Mouse (Mus musculus) hindbrain, embryonic 16.5 days (tissue): ENCODE data around the gene Gon4l. TPM values are rescaled to one million over a fixed set of nuclear protein-coding genes. Genes with fewer than 3 reads are reported as not detected.
A peak's percentile ranks its signal among the peaks of the same experiment; 100 is the strongest.
"Not testable (repeated sequence)": the region's sequence is repeated elsewhere in the genome, so short reads cannot be mapped to it uniquely, and the experiment has no call there.

Experiments used
- ATAC-seq: fragments of 200-750 bp; cut with Nextera tagmentation; 2 replicates; pipeline ENCODE4 v1.8.0; 2017; ENCODE audit warnings: moderate TSS enrichment, moderate library complexity
- H3K27ac ChIP-seq: fragments of 300-500 bp; sonication (generic); 2 replicates; pipeline ENCODE4 v1.5.1; 2014; ENCODE audit warnings: low read depth, mild to moderate bottlenecking, control low read depth, low read length, moderate library complexity
- H3K27me3 ChIP-seq: fragments of 300-500 bp; sonication (generic); replicated peaks from 2 replicates; pipeline ENCODE4 v1.6.1; 2014; ENCODE audit warnings: low read length; ENCODE audit not compliant: control insufficient read depth, insufficient read depth
- H3K36me3 ChIP-seq: fragments of 300-500 bp; sonication (generic); 2 replicates; pipeline ENCODE4 v1.6.1; 2014; ENCODE audit warnings: mild to moderate bottlenecking, low read length, moderate library complexity, mixed read lengths; ENCODE audit not compliant: control insufficient read depth, insufficient read depth
- H3K4me1 ChIP-seq: fragments of 300-500 bp; sonication (generic); 2 replicates; pipeline ENCODE4 v1.6.1; 2014; ENCODE audit warnings: low read depth, low read length; ENCODE audit not compliant: control insufficient read depth, insufficient read depth
- H3K4me2 ChIP-seq: fragments of 300-500 bp; sonication (generic); 2 replicates; pipeline ENCODE4 v1.6.1; 2014; ENCODE audit warnings: mild to moderate bottlenecking, low read length, control low read depth, moderate library complexity
- H3K4me3 ChIP-seq: fragments of 300-500 bp; sonication (generic); 2 replicates; pipeline ENCODE4 v1.5.1; 2014; ENCODE audit warnings: mild to moderate bottlenecking, low read length, control low read depth, moderate library complexity
- H3K9ac ChIP-seq: fragments of 300-500 bp; sonication (generic); 2 replicates; pipeline ENCODE4 v1.6.1; 2014; ENCODE audit warnings: low read depth, mild to moderate bottlenecking, control low read depth, low read length, moderate library complexity
- H3K9me3 ChIP-seq: fragments of 300-500 bp; sonication (generic); 2 replicates; pipeline ENCODE4 v1.6.1; 2014; ENCODE audit warnings: mild to moderate bottlenecking, low read length, moderate library complexity; ENCODE audit not compliant: control insufficient read depth
- WGBS: fragments of 180-500 bp; shearing (Covaris S2); extraction: QIAGEN DNeasy Blood & Tissue Kit; methylation state at CpG from one replicate; pipeline ENCODE4 v1.1.7; 2014; 5-methylcytosine and 5-hydroxymethylcytosine counted together
- polyA plus RNA-seq: library from polyadenylated mRNA; unstranded; fragments of >200 nt; fragmentation: Nextera tagmentation; extraction: Ambion mirVana; gene quantifications from 2 replicates; pipeline ENCODE4 v1.2.1, GENCODE M21; 2015

Gene Gon4l
- polyA plus RNA-seq, 1 experiment from 2014 or later = 11.2 TPM

GRCm38 (mm10) chr3:88832388-88832787 lies 2.6 kb upstream of the Gon4l start:
- WGBS = 2% methylated on average over 12 of the region's 14 CpGs
- Histone ChIP-seq H3K4me3 (peak overlapping the region; percentile 30), H3K4me2 (peak overlapping the region; percentile 27)
- not testable (repeated sequence) for H3K9me3 ChIP-seq, H3K36me3 ChIP-seq, H3K27me3 ChIP-seq, H3K9ac ChIP-seq, H3K27ac ChIP-seq, H3K4me1 ChIP-seq
- peak; percentile 81 for ATAC-seq

GRCm38 (mm10) chr3:88849172-88849571 lies 14.1 kb downstream of the Gon4l start:
- no peak for ATAC-seq

GRCm38 (mm10) chr3:88855837-88856236 lies 20.8 kb downstream of the Gon4l start:
- no peak overlapping the region for H3K4me3 ChIP-seq
- H3K4me1 ChIP-seq = no peaks in the 10 kb centered on the region
- no peak overlapping the region for H3K27ac ChIP-seq
- H3K27me3 ChIP-seq = no peaks in the 10 kb centered on the region
- H3K9me3 ChIP-seq = no peaks in the 10 kb centered on the region
- WGBS = 92% methylated on average over 6 of the region's 6 CpGs
- no peak overlapping the region for H3K9ac ChIP-seq
- H3K4me2 ChIP-seq = no peak overlapping the region
- H3K36me3 ChIP-seq = peaks cover 21% of the 10 kb centered on the region
- no peak for ATAC-seq

More at GRCm38 (mm10) chr3:88849172-88849571, 14.1 kb downstream of the Gon4l start:
- Histone ChIP-seq H3K4me1 (no peaks in the 10 kb centered on the region), H3K4me3 (no peak overlapping the region), H3K27ac (no peak overlapping the region), H3K36me3 (peaks cover 10% of the 10 kb centered on the region), H3K9me3 (no peaks in the 10 kb centered on the region), H3K27me3 (no peaks in the 10 kb centered on the region), H3K9ac (no peak overlapping the region), H3K4me2 (no peak overlapping the region)
- 89% methylated on average over 4 of the region's 4 CpGs for WGBS

GRCm38 (mm10) chr3:88862129-88862528 lies 27.1 kb downstream of the Gon4l start:
- Histone ChIP-seq H3K4me3 (no peak overlapping the region), H3K9me3 (no peaks in the 10 kb centered on the region), H3K4me2 (no peak overlapping the region), H3K27me3 (no peaks in the 10 kb centered on the region), H3K9ac (no peak overlapping the region), H3K36me3 (peaks cover 37% of the 10 kb centered on the region), H3K27ac (no peak overlapping the region), H3K4me1 (no peaks in the 10 kb centered on the region)
- 96% methylated on average over 3 of the region's 3 CpGs for WGBS
- ATAC-seq = no peak

GRCm38 (mm10) chr3:88866735-88867134 lies 31.7 kb downstream of the Gon4l start:
- peak; percentile 37; the same call in 1 of the 2 replicates for ATAC-seq
- H3K4me2 ChIP-seq, H3K9ac ChIP-seq, H3K27me3 ChIP-seq, H3K9me3 ChIP-seq, H3K27ac ChIP-seq, H3K4me3 ChIP-seq, H3K4me1 ChIP-seq: not testable (repeated sequence)
- peaks cover 23% of the 10 kb centered on the region for H3K36me3 ChIP-seq
- WGBS = no CpG with 5 or more reads among the region's 3 CpGs

GRCm38 (mm10) chr3:88867177-88867576 lies 32.1 kb downstream of the Gon4l start:
- H3K9ac ChIP-seq, ATAC-seq: not testable (repeated sequence)
- WGBS = no CpG with 5 or more reads among the region's 8 CpGs

GRCm38 (mm10) chr3:88868449-88868848 lies 33.4 kb downstream of the Gon4l start:
- H3K36me3 ChIP-seq = peaks cover 13% of the 10 kb centered on the region
- not testable (repeated sequence) for H3K4me3 ChIP-seq, H3K27me3 ChIP-seq, H3K9me3 ChIP-seq, H3K9ac ChIP-seq, H3K4me1 ChIP-seq, ATAC-seq, H3K4me2 ChIP-seq, H3K27ac ChIP-seq
- WGBS = no CpG with 5 or more reads among the region's 4 CpGs

More at GRCm38 (mm10) chr3:88867177-88867576, 32.1 kb downstream of the Gon4l start:
- H3K36me3 ChIP-seq = peaks cover 22% of the 10 kb centered on the region
- not testable (repeated sequence) for H3K4me2 ChIP-seq, H3K4me3 ChIP-seq, H3K27ac ChIP-seq, H3K27me3 ChIP-seq, H3K4me1 ChIP-seq, H3K9me3 ChIP-seq

GRCm38 (mm10) chr3:88882536-88882935 lies 47.5 kb downstream of the Gon4l start:
- ATAC-seq, H3K9me3 ChIP-seq, H3K9ac ChIP-seq, H3K4me3 ChIP-seq, H3K27me3 ChIP-seq, H3K27ac ChIP-seq, H3K4me2 ChIP-seq, H3K4me1 ChIP-seq, H3K36me3 ChIP-seq: not testable (repeated sequence)
- over 99% methylated on average over 4 of the region's 4 CpGs for WGBS

GRCm38 (mm10) chr3:88893011-88893410 lies 58.0 kb downstream of the Gon4l start:
- H3K9me3 ChIP-seq, H3K4me3 ChIP-seq, H3K36me3 ChIP-seq, H3K4me1 ChIP-seq, H3K27me3 ChIP-seq, H3K9ac ChIP-seq, H3K4me2 ChIP-seq, H3K27ac ChIP-seq, ATAC-seq: not testable (repeated sequence)
- 93% methylated on average over 7 of the region's 7 CpGs for WGBS

- Histone ChIP-seq H3K4me3 (no peak overlapping the region), H3K27ac (no peak overlapping the region), H3K4me2 (no peak overlapping the region), H3K27me3 (no peaks in the 10 kb centered on the region), H3K9ac (no peak overlapping the region), H3K36me3 (peaks cover 39% of the 10 kb centered on the region), H3K4me1 (no peaks in the 10 kb centered on the region), H3K9me3 (no peaks in the 10 kb centered on the region)
- ATAC-seq = no peak
- WGBS = 91% methylated on average over 3 of the region's 3 CpGs
Observed at GRCm38 (mm10) chr3:88904803-88905202, 69.8 kb downstream of the Gon4l start.
